Mouse (Mus musculus): Measurements from ENCODE around the gene Cd2ap. TPM values are rescaled to one million over a fixed set of nuclear protein-coding genes. Genes with fewer than 3 reads are reported as not detected.

Gene Cd2ap
- total RNA-seq, 1 experiment from 2014 or later: 73.3 TPM

DNA sequence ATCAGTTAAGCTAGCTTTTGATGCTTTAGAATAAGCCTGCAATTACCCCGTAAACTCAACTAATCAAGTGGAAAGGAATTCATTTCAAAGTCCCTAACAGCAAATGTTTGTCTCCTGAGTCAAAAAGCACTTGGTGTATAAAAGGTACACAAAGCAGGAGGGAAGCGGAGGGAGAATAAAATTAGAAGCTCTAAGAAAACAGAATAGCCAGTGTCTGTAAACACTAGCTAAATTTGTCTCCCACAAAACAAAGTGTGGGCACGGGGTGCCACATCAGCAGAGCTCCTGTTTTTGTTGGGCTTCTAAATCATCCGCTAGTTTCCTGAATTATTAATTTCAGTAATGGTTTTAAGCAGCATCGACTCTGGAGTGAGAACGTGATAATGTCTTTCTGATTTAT lies 1.4 kb downstream of the Cd2ap start:
- no peak for ATAC-seq (replicated peaks; ENCODE audit: insufficient number of reproducible peaks, low FRiP score, low TSS enrichment, poor library complexity, severe bottlenecking)

DNA sequence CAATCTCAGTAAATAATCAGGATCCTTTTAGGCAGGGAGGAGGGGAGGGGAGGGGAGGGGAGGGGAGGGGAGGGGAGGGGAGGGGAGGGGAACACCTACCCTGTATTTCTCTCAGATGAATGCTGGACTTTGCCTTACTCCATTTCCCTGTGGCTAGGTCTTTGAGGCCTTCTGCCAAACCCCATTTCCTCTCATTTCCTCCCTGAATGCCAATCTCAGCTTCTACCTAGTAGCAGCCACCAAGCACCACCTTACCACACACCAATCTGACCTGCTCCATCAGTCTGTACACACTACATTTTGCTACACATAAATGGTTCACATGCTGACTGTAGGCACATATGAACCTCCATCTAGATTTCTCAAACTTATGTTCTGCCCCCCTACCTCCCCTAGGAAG lies 6.0 kb downstream of the Cd2ap start:
- ATAC-seq (replicated peaks; ENCODE audit: insufficient number of reproducible peaks, low FRiP score, low TSS enrichment, poor library complexity, severe bottlenecking): no peak

DNA sequence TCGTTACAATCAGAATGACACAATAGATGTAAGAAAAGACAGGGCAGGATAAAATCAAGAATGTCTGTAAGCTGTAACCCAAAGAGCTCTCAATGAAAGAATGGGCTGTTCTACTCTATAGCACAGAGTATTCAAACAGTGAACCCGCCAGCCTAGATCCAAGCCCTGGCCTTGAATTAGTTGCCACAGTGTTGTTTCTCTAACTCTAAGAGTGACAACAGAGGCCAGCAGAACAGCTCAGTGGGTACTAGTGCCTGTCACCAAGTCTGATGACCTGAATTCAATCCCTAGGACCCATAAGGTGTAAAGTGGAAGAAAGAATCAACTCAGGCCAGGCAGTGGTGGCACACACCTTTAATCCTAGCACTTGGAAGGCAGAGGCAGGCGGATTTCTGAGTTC lies 13.3 kb downstream of the Cd2ap start:
- no peak for ATAC-seq (replicated peaks; ENCODE audit: insufficient number of reproducible peaks, low FRiP score, low TSS enrichment, poor library complexity, severe bottlenecking)

DNA sequence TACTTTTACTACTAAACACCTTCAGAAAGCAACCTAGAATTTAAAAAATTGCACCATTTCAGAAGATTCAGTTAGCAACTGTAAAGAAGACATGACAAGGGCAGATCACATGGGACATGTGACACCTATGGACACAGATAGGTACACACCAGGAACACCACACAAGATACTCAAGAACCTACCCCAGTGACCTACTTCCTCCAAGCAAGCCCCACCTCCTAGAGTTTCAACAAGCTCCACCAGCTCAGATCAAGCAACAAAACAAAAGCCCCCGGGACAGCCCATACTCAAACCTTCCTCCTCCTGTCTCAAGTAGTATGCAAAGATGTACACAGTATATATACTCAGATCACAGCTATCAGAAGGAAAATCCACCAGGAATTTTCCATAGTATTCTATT lies 16.1 kb downstream of the Cd2ap start:
- ATAC-seq (replicated peaks; ENCODE audit: insufficient number of reproducible peaks, low FRiP score, low TSS enrichment, poor library complexity, severe bottlenecking): no peak

DNA sequence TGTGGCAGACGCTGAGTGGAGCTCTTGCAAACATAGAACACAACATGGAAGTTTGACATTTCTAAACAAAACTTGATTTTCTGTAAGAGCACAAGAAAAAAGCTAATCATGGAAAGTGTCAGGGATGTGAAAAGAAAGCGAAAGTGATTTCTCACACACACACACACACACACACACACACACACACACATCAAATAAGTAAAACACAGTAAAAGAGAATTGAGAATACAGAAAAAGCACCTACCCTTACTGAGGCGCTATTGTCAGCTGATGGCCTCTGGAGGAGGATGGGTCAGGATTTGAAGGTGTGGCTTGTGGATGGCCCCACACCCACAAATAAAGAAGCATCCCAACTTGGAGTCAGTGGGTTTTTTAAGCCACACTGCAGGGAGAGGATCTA lies 19.0 kb downstream of the Cd2ap start:
- ATAC-seq (replicated peaks; ENCODE audit: insufficient number of reproducible peaks, low FRiP score, low TSS enrichment, poor library complexity, severe bottlenecking): no peak

DNA sequence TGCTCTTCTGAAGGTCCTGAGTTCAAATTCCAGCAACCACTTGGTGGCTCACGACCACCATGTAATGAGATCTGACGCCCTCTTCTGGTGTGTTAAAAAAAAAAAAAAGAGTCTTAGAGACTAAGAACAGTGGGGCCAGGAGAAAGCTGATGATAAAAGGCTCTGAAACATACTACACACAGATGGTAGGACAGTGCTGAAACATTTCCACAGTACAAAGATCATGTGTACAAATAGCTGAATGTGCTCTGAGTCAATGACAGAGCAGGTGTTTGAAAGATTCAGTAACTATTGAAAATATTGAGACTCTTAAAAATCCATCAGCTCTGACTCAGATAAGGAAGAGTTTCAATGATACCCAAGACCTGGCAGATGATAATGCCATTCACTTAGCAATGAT lies 29.4 kb downstream of the Cd2ap start:
- no peak for ATAC-seq (replicated peaks; ENCODE audit: insufficient number of reproducible peaks, low FRiP score, low TSS enrichment, poor library complexity, severe bottlenecking)

DNA sequence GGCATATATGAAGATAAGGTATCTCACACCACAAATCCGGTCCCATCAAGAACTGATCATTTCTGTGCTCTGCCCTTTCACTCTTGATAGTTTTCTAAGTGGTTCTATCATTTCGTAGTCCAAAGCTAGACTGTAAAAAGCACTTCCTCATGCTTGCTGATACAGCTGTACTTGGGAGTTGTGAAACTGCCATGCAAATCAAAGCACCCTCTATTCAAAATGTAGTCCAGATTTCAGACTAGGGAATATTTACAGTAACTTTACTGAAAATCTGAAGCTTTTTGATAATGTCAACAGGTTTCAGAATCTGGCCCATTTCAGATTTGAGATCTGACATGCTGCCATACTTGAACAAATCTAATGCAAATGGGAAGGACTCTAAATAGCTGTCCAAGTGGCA lies 39.3 kb downstream of the Cd2ap start:
- no peak for ATAC-seq (replicated peaks; ENCODE audit: insufficient number of reproducible peaks, low FRiP score, low TSS enrichment, poor library complexity, severe bottlenecking)

DNA sequence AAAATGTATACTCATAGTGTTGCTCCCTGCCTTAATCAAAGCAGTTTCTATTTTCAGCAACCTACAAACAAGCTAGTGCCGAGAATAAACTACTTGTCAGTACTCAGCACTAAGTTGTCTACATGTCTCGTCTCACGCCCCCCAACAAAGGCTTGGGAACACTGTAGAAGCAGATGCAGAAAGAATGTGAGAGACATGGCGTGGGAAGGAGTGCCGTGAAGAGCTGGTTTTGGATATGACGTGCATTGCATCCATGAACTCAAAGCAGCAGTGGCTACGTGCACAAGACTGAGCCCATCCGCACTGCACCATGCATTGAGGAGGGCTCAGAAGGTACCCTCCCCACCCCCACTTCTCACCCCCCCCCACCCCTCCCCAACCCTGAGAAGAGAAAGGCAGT lies 53.7 kb downstream of the Cd2ap start:
- ATAC-seq (replicated peaks; ENCODE audit: insufficient number of reproducible peaks, low FRiP score, low TSS enrichment, poor library complexity, severe bottlenecking): no peak

DNA sequence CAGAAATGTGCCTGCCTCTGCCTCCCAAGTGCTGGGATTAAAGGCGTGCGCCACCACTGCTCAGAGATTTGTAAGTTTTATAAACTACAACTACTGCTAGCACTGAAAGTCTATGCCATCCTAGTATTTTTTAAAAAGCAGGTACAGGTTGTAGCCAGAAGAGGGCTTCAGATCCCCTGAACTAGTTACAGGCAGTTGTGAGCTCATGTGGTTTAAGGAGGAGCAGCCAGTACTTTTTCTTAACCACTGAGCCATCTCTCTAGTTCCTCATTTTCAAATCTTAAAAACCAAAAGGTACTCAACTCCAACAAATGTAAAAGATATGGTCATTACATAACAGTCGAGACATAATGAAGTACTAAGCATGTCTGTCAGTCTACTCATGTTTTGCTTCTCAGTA lies 61.1 kb downstream of the Cd2ap start:
- peak; percentile 53; the same call in 1 of the 2 replicates for ATAC-seq (replicated peaks; ENCODE audit: insufficient number of reproducible peaks, low FRiP score, low TSS enrichment, poor library complexity, severe bottlenecking)

DNA sequence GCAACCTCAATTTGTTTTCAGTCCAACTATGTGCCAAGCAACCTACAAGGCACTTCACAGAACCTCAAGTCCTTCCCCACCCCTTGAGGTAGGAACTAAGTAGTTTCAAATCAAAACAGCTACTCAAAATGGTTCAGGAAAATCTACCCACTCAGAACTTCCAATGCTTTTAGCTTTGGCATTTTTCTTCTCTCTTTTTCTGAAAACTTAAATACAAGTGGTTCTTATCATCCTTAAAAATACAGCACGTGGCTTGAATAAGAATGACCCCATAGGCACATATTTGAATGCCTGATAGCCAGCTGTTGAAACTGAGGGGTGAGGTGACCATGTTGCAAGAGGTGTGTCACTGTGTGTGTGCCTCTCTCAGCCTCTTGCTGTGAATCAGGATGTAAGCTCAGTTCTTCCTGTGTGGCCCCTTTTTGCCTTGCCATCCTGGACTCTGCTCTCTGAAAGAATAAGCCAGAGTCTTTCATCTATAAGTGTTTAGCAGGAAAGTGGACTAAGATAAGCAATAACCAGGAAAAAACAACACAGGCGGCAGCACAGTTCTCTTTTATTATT lies 84.0 kb downstream of the Cd2ap start:
- ATAC-seq (replicated peaks; ENCODE audit: insufficient number of reproducible peaks, low FRiP score, low TSS enrichment, poor library complexity, severe bottlenecking): no peak

DNA sequence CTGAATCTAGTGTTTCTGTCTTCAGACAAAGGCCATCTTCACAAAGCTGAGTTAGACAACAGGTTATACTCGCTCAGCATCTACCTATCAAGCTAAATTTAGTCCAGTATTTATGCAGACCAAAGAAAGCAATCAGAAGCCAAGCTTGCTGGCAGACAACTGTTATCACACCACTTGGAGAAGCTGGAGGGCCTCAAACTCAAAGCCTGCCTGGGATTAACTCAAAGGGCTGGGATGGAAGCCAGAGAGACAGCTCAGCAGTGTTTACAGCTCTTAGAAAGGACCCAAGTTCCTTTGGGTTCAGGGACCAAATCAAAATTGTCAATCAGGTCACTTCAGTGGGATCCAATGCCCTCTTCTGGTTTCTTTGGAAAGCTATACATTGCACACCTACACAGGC lies 85.7 kb downstream of the Cd2ap start:
- ATAC-seq (replicated peaks; ENCODE audit: insufficient number of reproducible peaks, low FRiP score, low TSS enrichment, poor library complexity, severe bottlenecking): no peak

DNA sequence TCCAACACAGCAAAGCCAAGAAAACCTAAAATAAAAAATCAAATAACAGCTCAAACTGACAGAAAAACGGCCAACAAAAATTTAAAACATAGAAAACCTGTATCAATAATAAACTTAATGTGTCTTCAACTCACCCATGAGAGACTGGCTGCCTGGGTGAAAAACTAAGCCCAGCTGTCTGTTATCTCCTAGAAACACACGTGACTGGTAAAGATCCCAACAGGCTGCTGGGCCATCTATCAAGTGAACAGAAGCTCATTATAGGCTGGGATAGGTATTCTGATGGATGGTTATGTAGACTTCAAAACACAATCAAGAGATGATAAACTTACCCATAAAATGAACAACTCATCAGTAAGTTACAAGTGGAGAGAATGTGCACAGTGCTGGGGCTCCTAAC lies 86.7 kb downstream of the Cd2ap start:
- ATAC-seq (replicated peaks; ENCODE audit: insufficient number of reproducible peaks, low FRiP score, low TSS enrichment, poor library complexity, severe bottlenecking): no peak

DNA sequence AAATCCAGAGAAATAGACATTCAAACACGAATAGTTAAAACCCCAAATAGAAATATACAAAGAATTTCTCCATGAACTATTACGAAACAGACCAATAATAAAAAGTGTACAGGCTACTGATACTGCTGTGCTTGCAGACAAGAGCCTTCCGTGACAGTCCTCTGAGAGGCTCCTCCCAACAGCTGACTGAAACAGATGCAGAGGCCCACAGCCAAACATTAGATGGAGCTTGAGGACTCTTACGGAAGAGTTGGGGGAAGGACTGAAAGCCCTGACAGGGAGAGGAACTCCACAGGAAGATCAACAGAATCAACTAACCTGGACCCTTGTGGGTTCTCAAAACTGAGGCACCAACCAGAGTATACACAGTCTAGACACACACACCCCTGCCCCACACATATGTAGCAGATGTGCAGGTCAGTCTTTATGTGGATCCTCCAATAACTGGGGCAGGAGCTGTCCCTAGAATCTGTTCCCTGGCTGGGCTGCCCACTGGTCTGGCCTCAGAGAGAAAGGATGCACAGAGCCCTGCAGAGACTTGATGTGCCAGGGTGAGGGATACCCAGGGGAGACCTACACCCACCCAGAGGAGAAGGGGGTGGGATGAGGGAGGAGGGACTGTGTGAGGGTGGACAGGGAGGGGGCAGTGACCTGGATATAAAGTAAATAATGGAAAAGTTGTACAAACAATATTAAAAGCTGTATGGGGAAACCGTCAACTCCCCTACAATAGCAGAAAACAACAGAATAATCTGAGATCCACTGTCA lies 87.6 kb downstream of the Cd2ap start:
- no peak for ATAC-seq (replicated peaks; ENCODE audit: insufficient number of reproducible peaks, low FRiP score, low TSS enrichment, poor library complexity, severe bottlenecking)

DNA sequence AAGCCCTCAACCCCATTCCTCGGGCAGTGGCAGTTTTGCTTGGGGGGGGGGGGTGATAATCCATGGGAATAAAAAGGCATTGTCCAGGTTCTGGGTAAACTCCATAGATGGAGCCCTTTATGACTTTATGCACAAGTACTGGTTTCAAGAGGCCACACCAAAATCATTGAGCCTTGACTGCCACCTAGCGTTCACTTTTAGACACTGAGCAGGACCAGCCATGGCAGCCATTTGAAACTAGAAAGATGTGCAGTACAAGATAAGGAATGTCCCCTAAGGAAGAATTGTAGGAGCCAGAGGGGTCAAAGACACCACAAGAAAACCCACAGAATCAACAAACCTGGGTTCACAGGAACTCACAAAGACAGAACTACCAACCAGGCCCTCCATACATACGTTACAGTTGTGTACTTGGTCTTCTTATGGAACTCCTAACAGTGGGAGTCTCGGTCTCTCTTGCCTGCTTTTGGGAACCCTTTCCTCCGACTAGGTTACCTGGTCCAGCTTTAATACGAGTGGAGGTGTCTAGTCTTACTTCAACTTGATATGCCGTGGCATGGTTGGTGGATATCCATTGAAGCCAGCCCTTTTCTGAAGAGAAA lies 94.2 kb downstream of the Cd2ap start:
- ATAC-seq (replicated peaks; ENCODE audit: insufficient number of reproducible peaks, low FRiP score, low TSS enrichment, poor library complexity, severe bottlenecking): peak; percentile 75; the same call in 1 of the 2 replicates

DNA sequence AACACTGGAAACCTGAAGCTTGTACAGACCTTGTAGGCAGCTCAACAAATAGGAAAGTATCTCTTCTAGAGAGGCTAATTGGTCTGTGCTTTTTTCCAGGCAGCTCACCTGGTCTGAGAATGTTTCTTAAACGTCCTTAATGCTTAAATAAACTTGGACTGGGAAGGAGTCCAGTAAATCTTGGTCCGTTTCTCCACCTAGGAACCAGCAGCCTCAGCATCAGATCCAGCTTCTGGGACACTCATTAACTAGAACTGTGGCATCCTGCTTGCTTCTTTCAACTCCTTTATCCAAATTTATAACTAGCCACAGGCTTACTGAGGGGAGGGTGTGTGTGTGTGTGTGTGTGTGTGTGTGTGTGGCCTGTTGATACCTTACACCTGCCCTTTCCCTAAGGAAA lies 122.7 kb downstream of the Cd2ap start:
- no peak for ATAC-seq (replicated peaks; ENCODE audit: insufficient number of reproducible peaks, low FRiP score, low TSS enrichment, poor library complexity, severe bottlenecking)

DNA sequence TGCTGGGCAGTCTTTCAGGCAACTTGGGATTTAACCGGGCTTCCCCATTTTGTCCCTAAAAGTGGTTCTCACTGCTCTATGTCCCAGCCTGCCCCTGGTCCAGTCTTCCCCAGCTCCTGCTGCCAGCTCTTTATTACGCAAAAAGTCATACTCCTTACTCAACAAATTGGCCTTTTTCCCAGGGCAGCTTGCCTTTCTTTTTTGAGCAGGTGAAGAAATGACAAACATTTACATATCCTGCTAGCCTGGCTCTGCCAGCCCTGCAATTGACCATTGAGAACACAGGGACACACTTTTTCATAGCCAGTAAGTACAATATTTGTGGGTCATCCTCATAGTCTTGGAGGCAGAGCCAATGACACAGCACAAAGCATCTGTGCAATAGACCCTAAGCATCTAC lies 124.3 kb downstream of the Cd2ap start:
- no peak for ATAC-seq (replicated peaks; ENCODE audit: insufficient number of reproducible peaks, low FRiP score, low TSS enrichment, poor library complexity, severe bottlenecking)

DNA sequence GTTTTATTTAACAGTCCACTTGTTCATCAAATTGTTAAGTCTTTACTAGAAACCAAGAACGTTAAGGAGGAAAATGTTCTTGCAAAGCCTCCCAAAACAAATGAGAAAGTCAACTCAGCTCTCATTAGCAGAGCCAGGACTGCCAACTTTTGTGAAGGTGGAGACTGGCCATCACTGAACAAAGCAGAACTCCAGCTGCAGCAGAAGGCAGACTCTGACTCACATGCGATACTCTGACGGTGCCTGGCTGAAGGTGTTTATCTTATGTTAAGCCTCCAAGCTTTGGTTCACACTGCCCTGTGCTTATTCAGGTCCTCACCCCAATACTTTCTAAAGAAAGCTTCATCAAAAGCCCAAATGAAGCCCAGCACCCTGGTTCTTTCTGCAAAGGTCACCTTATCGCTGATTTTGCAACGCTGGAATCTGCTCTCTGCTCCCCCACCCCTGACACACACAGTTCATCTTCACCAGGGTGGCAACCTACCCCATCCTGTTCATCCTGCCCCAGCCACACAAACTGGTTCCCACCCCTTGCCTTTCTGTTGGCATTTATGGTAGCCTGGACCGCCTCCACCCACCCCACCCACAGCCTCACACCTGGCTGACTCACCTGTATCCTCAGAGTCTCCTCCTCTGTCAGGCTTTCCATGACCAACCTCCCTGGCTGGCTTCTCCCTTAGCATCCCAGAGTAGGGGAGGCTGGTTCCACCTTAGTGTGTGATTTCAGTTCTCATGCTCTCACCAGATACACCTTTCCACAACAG lies 130.6 kb downstream of the Cd2ap start:
- ATAC-seq (replicated peaks; ENCODE audit: insufficient number of reproducible peaks, low FRiP score, low TSS enrichment, poor library complexity, severe bottlenecking): no peak
